Mouse (Mus musculus): Measurements from ENCODE around the gene Otulin. TPM values are rescaled to one million over a fixed set of nuclear protein-coding genes. Genes with fewer than 3 reads are reported as not detected.
A peak's percentile ranks its signal among the peaks of the same experiment; 100 is the strongest.

The Otulin gene
- total RNA-seq (2021): 10 to 100 TPM; 25.9 to 26.4 TPM
- long read RNA-seq, experiment 1, transcript Otulin-201 (7 exons, 1,491 nt): major isoform, 53 of 72 reads
- long read RNA-seq, experiment 1, partial matches to known transcripts: 6 of 72 reads
- long read RNA-seq, experiment 1, other reads (novel, unspliced or antisense): 13 of 72 reads
- long read RNA-seq, experiment 2, transcript Otulin-201 (7 exons, 1,491 nt): major isoform, 42 of 61 reads
- long read RNA-seq, experiment 2, partial matches to known transcripts: 2 of 61 reads
- long read RNA-seq, experiment 2, other reads (novel, unspliced or antisense): 16 of 61 reads

GRCm38 (mm10) chr15:27630601-27631383 lies at the start of gene Otulin:
TSS of gene Otulin (minus strand) at chr15:27630693.
- intact Hi-C loops (cut with DNase I): no loop called here
- peak; percentile 100 for DNase-seq

GRCm38 (mm10) chr15:27678511-27678910 lies 48.0 kb upstream of the Otulin start:
- no peak for DNase-seq
- intact Hi-C loops (cut with DNase I): no loop called here

GRCm38 (mm10) chr15:27677801-27678200 lies 47.3 kb upstream of the Otulin start:
- intact Hi-C loops (cut with DNase I): no loop called here
- no peak for DNase-seq

DNA sequence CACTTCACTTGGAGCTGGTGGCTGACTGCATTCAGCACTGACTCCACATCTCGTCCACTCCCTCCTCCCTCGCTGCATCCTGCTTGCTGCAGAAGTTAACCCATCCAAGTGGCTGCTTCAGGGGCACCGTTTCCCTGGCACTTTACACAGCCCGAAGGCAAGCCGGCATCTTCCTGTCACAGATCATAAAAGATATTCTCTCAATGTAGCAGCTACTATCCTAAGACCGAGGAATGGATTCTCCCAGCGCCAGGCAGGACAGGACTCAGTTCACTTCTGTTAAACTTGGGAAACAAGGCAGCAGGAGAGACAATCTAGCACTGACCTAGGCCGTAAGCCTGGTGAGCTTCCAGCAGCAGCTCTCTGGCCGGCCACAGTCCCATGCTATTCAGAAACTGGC lies 45.7 kb upstream of the Otulin start:
- intact Hi-C loops (cut with DNase I): no loop called here
- no peak for DNase-seq

DNA sequence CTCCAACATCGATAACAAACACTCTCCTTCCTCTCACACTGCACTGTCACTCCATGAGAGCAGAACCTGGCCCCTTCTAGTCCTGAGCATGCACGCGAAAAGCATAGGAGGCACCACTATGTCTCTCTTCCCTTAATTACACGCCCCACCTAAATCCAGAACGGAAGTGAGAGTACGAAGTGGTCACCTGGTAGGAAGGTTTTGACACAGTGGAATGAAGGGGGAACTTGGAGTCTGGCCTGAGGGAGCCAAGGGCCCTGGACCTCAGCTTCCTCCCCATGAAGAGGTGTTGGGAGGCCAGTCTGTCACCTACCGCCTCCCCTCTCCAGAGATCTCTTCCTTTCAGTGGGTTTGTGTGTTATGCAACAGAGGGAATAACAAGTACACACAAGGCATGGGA lies 44.6 kb upstream of the Otulin start:
- intact Hi-C loops (cut with DNase I): no loop called here
- no peak for DNase-seq

- DNase-seq: no peak
- intact Hi-C loops (cut with DNase I): no loop called here
Observed at GRCm38 (mm10) chr15:27674041-27674440, 43.5 kb upstream of the Otulin start.

DNA sequence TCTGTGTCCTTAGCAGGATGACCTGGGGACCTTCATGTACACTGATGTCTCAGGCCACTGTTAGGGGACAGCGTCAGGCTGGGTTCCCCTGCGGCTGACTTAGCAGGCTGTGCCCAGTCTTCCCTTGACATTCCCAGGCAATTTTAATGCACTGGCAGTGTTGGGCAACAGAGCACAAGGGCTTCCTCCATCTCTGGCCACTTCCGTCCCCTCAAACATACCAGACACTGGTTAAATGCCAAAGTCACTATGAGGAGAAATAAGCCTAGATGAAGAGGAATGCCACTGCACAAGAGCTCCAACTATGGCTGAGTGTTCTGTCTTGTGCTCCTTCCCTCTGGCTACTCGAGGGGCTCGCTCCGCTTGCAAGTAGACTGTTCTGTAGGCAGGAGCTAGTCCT lies 42.7 kb upstream of the Otulin start:
- intact Hi-C loops (cut with DNase I): no loop called here
- DNase-seq: no peak

GRCm38 (mm10) chr15:27672259-27672658 lies 41.8 kb upstream of the Otulin start:
- DNase-seq: no peak
- intact Hi-C loops (cut with DNase I): no loop called here

GRCm38 (mm10) chr15:27671612-27672245 lies 41.2 kb upstream of the Otulin start:
- no peak for DNase-seq
- intact Hi-C loops (cut with DNase I): no loop called here

DNA sequence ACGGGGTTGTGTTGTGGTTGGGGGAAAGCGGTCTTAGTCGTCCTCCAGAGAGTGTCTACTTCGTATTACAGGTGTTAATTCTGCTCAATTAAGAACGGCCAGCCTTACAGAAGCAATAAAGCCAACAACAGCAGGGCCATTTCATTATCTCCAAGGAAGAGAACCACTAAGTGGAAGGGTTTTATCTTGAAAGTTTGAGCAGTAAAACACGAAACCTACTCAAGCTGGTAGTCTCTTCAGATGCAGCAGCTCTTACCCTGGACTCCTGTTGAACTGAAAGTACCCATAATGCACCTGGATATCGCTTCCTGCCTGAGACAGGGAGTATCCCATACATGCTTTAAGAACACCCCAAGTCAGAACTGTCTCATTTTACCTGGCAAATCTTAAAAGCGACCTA lies 40.2 kb upstream of the Otulin start:
- no peak for DNase-seq
- intact Hi-C loops (cut with DNase I): no loop called here

DNA sequence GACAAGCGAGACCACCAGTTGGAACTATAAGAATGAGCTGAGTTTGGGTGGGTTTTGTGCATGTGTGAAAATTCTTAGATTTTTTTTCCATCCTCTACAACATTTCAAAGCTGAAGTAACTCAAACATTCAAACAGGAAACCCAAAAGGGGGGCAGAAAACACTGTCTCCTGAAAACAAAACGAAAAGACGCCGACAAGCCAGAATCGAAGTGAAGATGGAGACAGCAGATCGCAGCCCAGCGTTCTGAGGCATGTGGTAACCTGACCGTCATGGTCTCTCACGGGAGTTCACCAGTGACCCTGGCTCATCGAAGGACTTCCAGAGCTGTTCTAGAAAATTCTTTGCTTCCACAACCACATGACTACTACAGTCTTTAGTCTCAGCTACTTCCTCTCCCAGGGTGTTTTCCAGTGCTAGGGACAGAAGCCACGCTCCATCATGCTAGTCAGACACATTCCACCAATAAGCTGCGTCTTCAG lies 39.5 kb upstream of the Otulin start:
- intact Hi-C loops (cut with DNase I): no loop called here
- no peak for DNase-seq

DNA sequence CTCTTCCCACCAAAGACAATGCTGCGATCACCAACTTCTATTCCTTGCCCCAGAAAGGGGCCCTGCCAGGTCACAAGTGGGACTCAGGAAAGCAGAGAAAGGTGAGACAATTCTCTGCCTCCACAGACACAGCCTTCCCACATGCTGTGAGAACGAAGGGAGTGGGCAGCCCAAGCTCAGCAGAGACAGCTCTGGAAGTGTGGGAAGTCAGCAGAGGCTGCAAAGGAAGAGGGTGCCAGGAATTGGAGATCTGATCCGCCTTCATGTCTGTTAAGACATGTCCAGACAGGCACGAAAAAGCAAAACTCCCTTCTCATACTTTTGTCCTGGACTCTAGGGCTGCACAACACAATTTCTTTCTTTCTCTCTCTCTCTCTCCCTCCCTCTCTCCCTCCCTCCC lies 38.8 kb upstream of the Otulin start:
- no peak for DNase-seq
- intact Hi-C loops (cut with DNase I): no loop called here

- no peak for DNase-seq
- intact Hi-C loops (cut with DNase I): no loop called here
Observed at GRCm38 (mm10) chr15:27668557-27668956, 38.1 kb upstream of the Otulin start.

DNA sequence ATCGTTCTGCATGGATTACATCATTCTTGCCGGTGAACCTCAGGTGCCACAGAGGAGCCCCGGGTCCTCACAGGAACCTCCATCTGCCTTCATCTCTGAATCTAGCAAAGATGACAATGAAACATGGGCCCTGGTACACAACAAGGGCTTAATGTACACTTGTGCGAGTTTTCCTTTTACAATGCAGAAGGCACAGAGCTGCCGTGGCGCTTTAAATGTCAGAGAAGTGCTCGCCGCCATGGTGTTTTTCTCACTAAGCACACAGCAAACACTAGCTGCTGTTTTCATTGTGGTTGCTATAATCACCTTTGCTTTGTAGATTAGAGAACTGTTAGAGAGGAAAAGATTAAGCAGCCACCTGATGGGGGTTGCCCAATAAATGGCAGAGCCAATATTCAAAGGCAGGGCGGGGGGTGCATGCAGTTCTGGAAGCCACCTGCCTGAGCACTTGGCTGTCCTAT lies 37.5 kb upstream of the Otulin start:
- intact Hi-C loops (cut with DNase I): no loop called here

GRCm38 (mm10) chr15:27666911-27667539 lies 36.5 kb upstream of the Otulin start:
- intact Hi-C loops (cut with DNase I): no loop called here
- no peak for DNase-seq

More for the DNA sequence above, 37.5 kb upstream of the Otulin start:
- DNase-seq: no peak

DNA sequence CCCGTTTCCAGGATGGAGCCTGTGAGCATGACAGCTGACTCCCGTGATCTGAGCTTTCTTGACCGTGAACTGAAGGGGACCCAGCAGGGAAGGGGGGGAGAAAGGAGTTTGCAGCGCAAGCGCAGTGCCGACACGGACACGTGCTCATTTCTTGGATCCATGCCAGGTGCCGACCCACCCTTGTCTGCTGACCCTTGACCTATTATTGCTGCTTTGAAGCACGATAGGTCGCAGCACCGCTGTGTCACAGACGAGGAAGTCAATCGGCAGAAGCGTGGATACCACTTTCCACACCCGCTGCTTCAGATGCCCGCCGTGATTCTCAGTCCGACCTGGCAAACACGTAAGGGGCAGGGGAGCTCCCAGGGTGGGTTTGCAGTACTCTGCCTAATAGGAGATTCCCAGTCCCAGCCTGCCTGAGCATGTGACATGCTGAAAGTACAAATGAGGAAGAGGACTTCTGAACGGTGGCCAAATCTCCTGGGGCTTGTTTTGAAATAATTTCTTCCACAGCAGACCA lies 35.0 kb upstream of the Otulin start:
- intact Hi-C loops (cut with DNase I): no loop called here
- no peak for DNase-seq

DNA sequence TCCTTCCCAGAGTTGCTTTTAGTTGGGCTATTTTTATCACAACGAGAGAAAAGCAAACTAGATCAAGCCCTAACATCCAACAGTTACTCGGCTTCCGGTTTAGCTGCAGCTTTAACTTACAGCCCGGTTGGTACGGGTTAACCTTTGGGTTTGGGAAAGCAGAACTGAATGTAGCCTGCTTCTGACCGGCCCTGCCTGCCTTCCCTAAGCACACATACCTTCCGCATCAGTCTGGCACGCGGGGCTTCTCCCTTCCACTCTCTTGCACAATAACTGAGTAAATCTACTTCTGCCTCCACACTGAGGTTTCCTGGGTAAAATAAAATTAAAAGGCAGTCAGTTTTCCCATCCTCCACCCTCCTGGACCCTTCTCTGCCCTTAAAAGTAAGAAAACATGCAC lies 33.6 kb upstream of the Otulin start:
- no peak for DNase-seq
- intact Hi-C loops (cut with DNase I): no loop called here

GRCm38 (mm10) chr15:27662699-27663098 lies 32.2 kb upstream of the Otulin start:
- no peak for DNase-seq
- intact Hi-C loops (cut with DNase I): no loop called here

GRCm38 (mm10) chr15:27661696-27662095 lies 31.2 kb upstream of the Otulin start:
- intact Hi-C loops (cut with DNase I): no loop called here
- DNase-seq: no peak

- intact Hi-C loops (cut with DNase I): loop anchor here (1.0 to 5.0 kb wide), 3 partner anchors 58 to 191 kb away; no protein-coding TSS in a partner anchor
- peak; percentile 88 to 93 for DNase-seq
Observed at GRCm38 (mm10) chr15:27659592-27660244, 29.2 kb upstream of the Otulin start.

Data from heart, postnatal 14 days (tissue).